Mouse (Mus musculus) embryo, embryonic 11 days (tissue): Measurements from ENCODE around the gene Sppl2b.
"Not testable (repeated sequence)": the region's sequence is repeated elsewhere in the genome, so short reads cannot be mapped to it uniquely, and the experiment has no call there.

Experiments used
- DNase-seq: peaks from one replicate; pipeline ENCODE4 v3.0.0-alpha.2; 2015

Sppl2b gene

GRCm38 (mm10) chr10:80854913-80855748, at the start of gene Sppl2b, which contains the start of gene Lsm7:
Sppl2b (plus strand) TSS chr10:80855275.
Lsm7 (minus strand) TSS chr10:80855209.
- peak; percentile 97 for DNase-seq

GRCm38 (mm10) chr10:80805322-80805721, 49.8 kb upstream of the Sppl2b start:
- DNase-seq: no peak

GRCm38 (mm10) chr10:80805925-80806324, 49.1 kb upstream of the Sppl2b start:
- DNase-seq: peak; percentile 79

- no peak for DNase-seq
These were observed 48.6 kb upstream of the Sppl2b start for GRCm38 (mm10) chr10:80806341-80807056.

GRCm38 (mm10) chr10:80807057-80807627, 47.9 kb upstream of the Sppl2b start:
- DNase-seq: peak; percentile 88

GRCm38 (mm10) chr10:80808099-80808984, 46.7 kb upstream of the Sppl2b start:
- DNase-seq: peak; percentile 44

GRCm38 (mm10) chr10:80808985-80809632, 46.0 kb upstream of the Sppl2b start:
- DNase-seq: peak; percentile 41

GRCm38 (mm10) chr10:80810084-80810483, 45.0 kb upstream of the Sppl2b start:
- no peak for DNase-seq

GRCm38 (mm10) chr10:80812391-80813041, 42.6 kb upstream of the Sppl2b start:
- DNase-seq: no peak

- no peak for DNase-seq
These were observed 41.7 kb upstream of the Sppl2b start, which contains the start of gene Jsrp1 for GRCm38 (mm10) chr10:80813366-80813765. Jsrp1 (minus strand) TSS chr10:80813498.

GRCm38 (mm10) chr10:80814800-80815199, 40.3 kb upstream of the Sppl2b start:
- no peak for DNase-seq

GRCm38 (mm10) chr10:80816303-80816702, 38.8 kb upstream of the Sppl2b start:
- DNase-seq: not testable (repeated sequence)

- no peak for DNase-seq
These were observed 37.9 kb upstream of the Sppl2b start for GRCm38 (mm10) chr10:80817164-80817563.

- not testable (repeated sequence) for DNase-seq
These were observed 37.1 kb upstream of the Sppl2b start for GRCm38 (mm10) chr10:80817955-80818354.

- no peak for DNase-seq
These were observed 36.3 kb upstream of the Sppl2b start for GRCm38 (mm10) chr10:80818599-80819281.

GRCm38 (mm10) chr10:80819406-80819805, 35.7 kb upstream of the Sppl2b start:
- no peak for DNase-seq

- peak; percentile 47 for DNase-seq
These were observed 33.1 kb upstream of the Sppl2b start for GRCm38 (mm10) chr10:80821991-80822390.

- DNase-seq: no peak
These were observed 32.5 kb upstream of the Sppl2b start for GRCm38 (mm10) chr10:80822528-80822927.

GRCm38 (mm10) chr10:80823316-80823715, 31.8 kb upstream of the Sppl2b start:
- no peak for DNase-seq

- DNase-seq: no peak
These were observed 31.0 kb upstream of the Sppl2b start for GRCm38 (mm10) chr10:80823847-80824643.
